Mouse (Mus musculus): ENCODE measurements around the gene Wt1. TPM values are rescaled to one million over a fixed set of nuclear protein-coding genes. Genes with fewer than 3 reads are reported as not detected.
A peak's percentile ranks its signal among the peaks of the same experiment; 100 is the strongest.

The Wt1 gene
- total RNA-seq (2021), result 2.7 and 3.2 TPM in 2 replicates
- long read RNA-seq, experiment 1, partial matches to known transcripts, result 0 of 1 reads
- long read RNA-seq, experiment 1, other reads (novel, unspliced or antisense), result 0 of 1 reads
- long read RNA-seq, experiment 2, result 0 reads

DNA sequence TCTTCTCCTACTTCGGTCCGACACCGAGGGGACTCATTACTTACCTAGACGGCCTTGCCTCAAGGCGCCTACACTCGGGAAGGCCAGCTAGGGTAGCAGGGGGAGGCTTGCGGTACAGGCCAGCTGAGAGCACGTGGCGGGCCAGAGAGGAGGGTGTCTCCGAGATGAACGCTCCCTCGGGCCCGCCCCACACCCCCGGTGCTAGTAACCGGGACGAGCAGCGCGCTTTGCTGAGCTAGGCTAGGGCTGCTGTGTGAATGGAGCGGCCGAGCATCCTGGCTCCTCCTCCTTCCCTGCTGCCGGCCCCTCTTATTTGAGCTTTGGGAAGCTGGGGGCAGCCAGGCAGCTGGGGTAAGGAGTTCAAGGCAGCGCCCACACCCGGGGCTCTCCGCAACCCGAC, at the start of gene Wt1:
TSS of gene Wt1 (plus strand) at position 251 of the 400 bp plus-strand sequence.
- peak; percentile 52 for DNase-seq

- DNase-seq, result no peak
Measured at GRCm38 (mm10) chr2:105077151-105077550, 49.2 kb upstream of the Wt1 start.

DNA sequence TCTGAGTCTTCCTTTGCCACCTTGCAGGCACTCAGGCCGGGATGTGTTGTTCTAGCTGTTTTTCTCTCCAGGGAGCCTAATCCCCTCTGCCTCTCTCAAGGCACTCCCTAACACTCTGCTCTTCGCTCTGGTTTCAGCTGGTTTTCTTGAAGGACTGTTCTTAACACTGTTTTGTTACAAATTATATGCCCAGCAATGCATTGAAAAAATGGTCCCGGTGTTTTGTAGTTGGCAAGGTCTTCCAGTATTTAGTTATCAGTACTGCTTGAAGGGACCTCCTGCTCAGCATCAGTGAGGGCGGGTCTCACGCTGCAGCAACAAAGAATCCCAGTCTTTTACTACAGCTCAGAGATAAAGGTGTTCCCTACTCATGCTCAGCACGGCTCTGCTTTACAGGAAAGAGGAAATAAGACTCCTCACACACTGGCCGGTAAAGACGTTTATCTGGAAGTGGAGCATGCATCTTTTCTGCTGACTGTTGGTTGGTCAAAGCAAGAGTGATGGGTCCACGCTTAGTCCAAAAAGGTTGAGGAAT, 44.0 kb upstream of the Wt1 start:
- DNase-seq, result no peak

DNA sequence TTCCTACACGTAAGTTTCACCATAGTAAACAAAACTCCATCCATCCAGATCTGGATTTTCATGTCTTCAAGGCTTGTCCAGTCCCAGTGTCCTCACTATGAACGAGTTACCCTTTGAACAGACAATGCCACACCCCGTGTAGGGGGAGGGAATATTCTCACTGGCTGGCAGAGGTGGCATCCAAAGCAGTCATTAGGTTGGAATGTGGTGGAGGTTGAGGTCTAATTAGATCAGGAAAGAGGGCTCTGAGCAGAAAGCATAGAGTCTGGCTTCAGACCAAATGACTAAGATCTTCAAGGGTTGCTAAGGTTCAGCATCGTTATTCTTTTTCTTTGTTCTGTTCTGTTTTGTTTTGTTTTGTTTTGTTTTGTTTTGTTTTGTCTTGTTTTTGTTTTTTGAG, 42.3 kb upstream of the Wt1 start:
- no peak for DNase-seq

DNA sequence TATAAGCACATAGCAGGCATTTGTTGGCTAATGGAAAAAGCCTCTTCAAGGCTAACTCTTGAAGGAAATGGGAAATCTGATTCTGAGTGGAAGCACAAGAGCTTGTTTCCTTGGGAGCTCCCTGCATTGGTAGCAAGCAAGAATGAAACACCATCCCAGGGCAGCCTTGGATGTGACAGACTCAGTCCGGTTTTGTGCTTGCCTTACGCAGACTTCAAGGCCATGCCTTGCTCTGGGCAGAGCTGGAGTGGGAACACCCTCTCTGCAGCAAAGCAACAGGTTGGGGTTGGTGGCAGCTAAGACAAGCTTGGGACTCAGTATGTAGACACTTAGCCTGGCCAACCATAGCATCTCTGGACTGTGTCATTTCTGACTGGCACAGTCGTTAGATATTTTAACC, 40.2 kb upstream of the Wt1 start:
- DNase-seq, result peak; percentile 47

GRCm38 (mm10) chr2:105088005-105088404, 38.3 kb upstream of the Wt1 start:
- DNase-seq, result no peak

GRCm38 (mm10) chr2:105089083-105089482, 37.2 kb upstream of the Wt1 start:
- DNase-seq, result peak; percentile 14

GRCm38 (mm10) chr2:105089581-105090508, 36.5 kb upstream of the Wt1 start:
- DNase-seq, result peak; percentile 11

DNA sequence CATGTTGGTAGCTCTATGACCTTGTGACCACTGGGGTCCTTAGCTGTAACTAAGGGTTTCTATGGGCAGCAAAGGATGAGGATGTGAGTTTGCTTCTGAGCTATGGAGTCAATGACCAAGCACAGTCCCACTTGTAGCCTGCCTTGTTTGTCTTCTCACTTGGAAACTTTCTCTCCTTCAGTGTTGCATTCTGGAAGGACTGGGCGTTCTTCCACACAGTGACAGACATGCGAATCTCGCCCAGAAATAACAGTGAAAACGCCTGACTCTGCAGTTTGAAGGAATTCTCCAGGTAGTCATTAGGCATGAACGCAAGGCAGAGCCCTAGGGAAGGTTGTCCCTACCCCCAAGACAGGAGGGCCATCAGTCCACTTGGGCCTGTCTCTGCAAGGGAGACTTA, 35.3 kb upstream of the Wt1 start:
- peak; percentile 48 for DNase-seq

DNA sequence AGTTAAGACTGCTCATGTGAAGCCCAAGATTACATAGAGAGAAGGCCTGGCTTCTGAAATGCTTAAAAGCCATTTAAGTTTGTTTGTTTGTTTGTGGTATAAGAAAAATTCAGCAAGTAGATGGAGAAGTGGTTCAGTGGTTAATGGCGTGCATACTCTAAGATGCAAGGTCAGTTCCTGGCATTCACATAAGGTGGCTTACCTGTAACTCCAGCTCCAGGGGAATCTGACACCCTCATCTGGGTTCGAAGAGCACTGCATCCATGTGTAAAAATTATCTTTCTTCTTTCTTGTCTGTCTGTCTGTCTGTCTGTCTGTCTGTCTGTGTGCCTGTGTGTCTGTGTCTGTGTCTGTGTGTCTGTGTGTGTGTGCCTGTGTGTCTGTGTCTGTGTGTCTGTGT, 34.6 kb upstream of the Wt1 start, which contains the start of gene Gm11060:
TSS of gene Gm11060 (plus strand) at position 301 of the 400 bp plus-strand sequence.
- no peak for DNase-seq

- DNase-seq, result no peak
Measured at GRCm38 (mm10) chr2:105097294-105097953, 28.9 kb upstream of the Wt1 start.

GRCm38 (mm10) chr2:105099410-105099809, 26.9 kb upstream of the Wt1 start:
- peak; percentile 24 for DNase-seq

- DNase-seq, result no peak
Measured at GRCm38 (mm10) chr2:105100541-105100940, 25.8 kb upstream of the Wt1 start.

DNA sequence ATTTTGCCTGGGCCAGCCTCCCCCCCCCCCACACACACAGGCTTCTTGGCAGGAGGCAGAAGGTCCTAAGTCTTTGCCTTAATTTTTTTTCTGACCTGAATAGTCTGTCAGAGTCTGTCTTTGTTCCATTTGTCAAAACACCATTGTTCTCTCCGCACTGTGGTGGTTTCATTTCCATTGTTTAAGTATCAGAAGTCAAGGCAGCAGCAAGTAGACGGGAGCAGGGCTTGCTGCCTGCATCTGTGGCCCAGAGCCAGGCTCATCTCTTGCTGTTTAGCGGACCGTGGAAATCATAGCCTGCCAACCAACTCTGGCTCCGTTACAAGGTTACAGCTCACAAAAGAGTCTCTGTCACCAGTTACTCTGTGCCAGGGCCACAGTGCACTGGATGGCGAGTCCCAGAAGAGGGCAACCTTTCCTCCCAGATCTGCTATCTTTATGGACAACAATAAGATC, 17.6 kb upstream of the Wt1 start:
- peak; percentile 93 for DNase-seq

- no peak for DNase-seq
Measured at GRCm38 (mm10) chr2:105114074-105114473, 12.3 kb upstream of the Wt1 start.

DNA sequence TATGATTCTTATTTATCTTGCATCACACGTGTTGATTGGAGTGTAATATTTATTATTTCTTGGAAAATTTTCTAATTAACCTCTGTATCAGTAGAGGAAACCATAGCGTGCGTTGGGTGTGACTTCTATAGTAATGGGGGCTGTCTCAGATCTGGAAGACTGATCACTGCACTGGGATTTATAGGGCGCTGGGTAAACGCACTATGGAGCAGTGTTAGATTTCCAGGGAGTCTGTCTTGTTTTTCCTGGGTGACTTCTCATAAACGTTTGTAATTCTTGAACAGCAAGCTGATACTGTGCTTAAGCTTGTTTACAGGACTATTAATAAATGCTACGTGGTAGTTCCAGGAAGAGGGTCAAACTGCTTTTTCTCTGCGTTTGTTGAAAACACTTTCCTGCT, 8.7 kb upstream of the Wt1 start:
- no peak for DNase-seq

DNA sequence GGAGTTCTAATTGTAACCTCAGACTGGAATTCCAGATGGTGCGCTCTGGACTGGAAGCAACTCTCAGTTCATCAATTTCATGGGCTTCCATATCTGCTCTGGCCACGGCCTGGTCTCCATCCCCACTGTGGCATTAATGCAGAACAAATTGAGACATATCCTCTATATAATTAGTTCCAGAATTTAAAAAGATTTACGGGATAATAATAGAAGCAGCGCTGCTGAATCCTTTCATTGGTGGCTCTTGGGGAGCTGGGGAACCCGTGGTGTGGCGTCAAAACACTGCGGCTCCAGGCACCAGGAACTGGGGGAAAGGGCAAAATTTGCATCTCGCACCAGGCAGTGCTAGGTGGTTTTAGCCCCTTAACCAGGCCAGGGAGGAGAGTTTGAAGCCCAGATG, 4.1 kb upstream of the Wt1 start:
- DNase-seq, result no peak

- peak; percentile 24 for DNase-seq
Measured at GRCm38 (mm10) chr2:105122886-105123285, 3.4 kb upstream of the Wt1 start.

DNA sequence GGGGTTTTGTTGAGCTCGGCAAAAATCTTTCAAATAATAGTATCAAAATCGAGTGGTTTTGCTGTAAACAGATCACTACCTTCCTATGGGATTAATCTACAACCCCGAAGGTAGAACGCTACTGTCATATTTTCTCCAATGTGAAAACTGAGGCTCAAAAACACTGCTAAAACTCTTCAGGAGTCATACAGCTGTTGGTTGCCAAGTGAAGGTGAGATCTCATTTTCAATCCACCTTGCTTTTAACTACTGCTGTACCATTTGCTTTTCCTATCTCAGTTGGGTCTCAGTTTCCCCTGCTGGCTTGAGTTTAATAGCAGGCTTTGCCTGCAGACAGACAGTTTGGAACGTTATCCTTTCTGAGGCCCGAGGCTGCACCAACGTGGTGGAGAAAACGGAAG, 2.9 kb upstream of the Wt1 start:
- DNase-seq, result no peak

- no peak for DNase-seq
Measured at GRCm38 (mm10) chr2:105123881-105124280, 2.4 kb upstream of the Wt1 start.

DNA sequence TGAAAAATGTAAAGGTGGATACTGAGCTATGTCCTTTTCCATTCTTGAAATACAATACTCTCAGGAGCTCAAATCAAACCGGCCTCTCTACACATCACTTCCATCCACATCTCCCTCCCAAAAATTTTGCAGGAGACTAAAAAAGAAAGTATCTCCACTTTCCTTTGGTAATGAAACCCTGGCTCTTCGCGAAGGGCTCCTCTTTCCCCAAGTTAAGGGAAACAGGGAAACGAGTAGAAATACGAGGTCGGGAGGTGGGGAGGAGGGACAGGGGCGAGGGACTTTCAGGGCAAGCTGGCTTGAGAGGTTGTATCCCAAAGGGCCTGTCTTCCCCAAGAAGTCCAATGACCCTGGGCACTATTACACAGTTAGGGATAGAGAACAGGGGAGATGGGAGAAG, 1.9 kb upstream of the Wt1 start:
- DNase-seq, result no peak

GRCm38 (mm10) chr2:105125205-105125604, 1.1 kb upstream of the Wt1 start:
- DNase-seq, result no peak

DNA sequence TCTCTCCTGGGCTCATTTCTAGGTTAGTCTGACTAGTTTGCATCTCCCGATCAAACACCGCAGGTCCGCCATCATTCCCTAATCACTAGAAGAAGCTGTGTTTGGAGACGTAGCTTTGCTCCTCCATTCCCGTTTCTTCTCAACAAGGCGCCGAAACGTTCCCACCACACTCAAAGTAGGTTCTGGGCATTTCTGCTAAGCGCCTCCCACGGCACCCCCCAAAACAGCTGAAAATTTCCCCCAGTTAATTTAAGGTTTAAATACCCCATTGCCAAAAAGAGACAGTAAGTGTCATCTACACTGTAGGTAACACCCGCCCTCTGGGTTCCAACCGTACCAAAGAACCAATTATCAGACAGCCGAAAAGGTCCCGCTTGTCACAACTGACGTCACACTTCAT, 688 bp upstream of the Wt1 start:
- DNase-seq, result no peak

Measured in adrenal gland, postnatal 14 days (tissue).